Mouse (Mus musculus) lung, postnatal 10 days (tissue): Measurements from ENCODE around the gene Nodal.

Source experiments
- DNase-seq: peaks from one replicate; pipeline ENCODE4 v3.0.0; 2021

Nodal gene

DNA sequence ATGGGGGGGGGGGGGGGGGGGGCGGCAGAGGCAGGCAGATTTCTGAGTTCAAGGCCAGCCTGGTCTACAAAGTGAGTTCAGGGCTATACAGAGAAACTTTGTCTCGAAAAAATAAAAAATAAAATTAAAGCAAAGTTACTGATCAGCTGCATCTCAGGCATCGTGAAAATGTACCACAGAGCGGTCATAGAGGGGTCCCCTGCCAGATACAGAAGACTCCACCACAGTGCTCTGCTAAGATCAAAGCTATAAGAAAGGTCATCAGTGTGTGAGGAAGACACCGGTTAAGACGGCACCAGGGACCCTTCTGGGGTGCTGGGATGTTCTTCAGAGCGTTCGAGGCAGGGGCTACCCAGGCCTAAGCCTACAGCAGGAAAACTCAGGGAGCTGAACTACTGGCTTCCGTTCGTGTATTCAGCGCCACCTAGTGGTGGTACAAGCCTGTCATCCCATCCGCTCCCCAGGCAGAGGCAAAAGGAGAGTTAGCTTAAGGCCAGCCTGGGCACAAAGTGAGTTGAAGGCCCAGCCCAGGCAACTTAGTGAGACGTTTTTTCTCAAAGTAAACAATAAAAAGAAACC, 18.5 kb upstream of the Nodal start:
- DNase-seq = peak; percentile 88

DNA sequence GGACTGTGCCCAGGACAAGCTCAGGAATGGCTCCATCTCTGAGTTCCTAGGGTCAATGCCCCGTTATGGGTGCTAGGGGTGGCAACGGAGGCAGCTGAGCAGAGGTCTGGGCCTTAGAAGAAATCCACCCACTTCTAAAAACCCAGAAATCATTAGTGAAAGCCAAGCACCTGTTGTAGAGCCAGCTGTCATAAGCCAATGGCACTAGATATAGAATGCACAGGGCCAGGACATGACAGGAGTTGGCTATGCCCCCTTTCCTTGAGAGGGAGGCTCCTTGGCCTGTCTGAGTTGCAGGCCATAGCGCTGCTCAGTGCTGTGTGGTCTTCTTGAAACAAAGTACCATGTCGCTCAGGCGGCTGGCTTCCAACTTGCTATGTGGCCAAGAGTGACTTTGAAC, 17.4 kb upstream of the Nodal start:
- no peak for DNase-seq

DNA sequence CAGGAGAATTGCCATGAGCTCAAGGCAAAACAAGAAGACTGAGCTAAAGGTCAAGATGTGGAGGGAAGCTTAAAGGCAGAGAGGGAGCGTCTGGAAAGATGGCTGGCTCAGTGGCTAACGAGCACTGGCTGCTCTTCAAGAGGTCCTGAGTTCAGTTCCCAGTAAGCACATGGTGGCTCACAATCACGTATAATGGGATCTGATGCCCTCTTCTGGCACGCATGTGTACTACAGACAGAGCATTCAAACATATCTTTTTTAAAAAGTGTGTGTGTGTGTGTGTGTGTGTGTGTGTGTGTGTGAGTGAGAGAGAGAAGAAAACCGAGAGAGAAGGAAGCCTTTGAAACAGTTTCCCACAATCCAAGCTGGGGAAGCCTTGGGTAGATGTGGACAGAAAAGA, 15.3 kb upstream of the Nodal start:
- no peak for DNase-seq

DNA sequence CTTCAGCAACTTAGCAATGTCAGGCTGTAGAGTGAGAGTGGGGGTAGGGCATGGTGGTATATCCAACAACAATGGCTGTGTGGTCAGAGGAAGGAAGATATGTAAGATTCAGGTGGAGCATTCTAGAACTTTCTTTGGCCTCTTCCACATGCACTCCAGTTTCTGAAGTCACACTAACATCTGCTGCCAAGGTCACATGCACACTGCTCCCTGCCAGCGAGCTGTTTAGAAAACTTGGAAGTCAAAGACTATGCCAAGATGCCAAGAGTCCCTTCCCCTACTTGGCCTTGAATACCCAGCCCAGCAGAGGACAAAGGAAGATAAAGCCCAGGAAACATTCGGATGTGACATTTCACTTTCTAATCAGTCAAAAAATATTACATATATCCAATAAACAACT, 14.9 kb upstream of the Nodal start:
- DNase-seq = peak; percentile 40

DNA sequence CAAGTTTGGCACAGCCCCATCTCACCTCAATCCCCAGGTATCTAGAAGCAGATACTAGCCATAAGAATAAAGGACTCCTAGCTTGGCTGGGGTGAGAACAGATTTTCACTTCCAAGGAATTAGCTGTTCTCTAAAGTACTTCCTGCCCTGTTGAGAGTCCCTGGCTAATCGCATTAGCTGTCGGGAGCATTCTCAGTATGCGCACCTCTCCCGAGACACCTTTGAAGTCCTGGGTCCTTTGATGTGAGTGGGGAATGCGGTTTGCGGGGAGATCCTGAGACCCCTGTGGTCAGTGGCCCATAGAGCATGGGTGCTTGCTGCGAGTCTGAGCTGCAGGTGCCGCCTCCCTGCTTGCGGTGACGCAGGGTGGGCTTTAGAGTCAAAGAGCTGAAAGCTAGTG, 11.8 kb upstream of the Nodal start:
- DNase-seq = no peak

DNA sequence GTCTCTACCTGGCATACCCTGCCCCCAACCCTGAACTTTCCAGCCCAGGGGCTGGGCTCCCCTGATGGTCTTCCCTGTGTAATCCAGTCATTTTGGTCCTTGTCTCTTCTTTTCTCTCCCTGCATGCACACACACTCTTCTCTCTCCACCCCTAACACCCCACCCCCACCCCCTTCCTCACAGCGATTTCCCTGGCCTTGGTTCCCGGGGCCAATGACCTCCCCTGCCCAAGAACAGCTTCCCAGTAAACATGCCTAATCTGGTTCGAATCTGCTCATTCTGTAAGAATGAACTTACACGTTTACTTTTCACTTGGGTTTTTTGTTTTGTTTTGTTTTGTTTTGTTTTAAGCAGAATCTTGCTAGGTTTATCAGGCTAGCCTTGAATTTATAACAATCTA, 8.0 kb upstream of the Nodal start:
- DNase-seq = no peak

DNA sequence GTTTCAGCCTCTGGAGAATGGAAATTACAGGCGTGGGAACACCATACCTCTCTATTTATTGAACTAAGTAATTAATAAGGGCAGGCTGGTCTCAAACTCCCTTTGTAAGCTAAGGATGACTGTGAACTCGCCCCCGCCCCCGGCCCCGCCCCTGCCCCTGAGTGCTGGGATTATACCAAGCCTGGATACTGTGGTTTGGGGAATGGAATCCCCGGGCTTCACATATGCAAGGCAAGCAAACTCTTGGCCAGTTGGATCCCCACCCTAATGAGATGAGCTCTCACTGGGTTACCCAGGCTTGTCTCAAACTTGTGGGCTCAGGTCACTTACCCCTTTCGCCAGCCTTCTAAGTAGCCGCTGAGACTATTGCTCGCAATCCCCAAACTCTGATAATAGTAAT, 7.6 kb upstream of the Nodal start:
- no peak for DNase-seq

DNA sequence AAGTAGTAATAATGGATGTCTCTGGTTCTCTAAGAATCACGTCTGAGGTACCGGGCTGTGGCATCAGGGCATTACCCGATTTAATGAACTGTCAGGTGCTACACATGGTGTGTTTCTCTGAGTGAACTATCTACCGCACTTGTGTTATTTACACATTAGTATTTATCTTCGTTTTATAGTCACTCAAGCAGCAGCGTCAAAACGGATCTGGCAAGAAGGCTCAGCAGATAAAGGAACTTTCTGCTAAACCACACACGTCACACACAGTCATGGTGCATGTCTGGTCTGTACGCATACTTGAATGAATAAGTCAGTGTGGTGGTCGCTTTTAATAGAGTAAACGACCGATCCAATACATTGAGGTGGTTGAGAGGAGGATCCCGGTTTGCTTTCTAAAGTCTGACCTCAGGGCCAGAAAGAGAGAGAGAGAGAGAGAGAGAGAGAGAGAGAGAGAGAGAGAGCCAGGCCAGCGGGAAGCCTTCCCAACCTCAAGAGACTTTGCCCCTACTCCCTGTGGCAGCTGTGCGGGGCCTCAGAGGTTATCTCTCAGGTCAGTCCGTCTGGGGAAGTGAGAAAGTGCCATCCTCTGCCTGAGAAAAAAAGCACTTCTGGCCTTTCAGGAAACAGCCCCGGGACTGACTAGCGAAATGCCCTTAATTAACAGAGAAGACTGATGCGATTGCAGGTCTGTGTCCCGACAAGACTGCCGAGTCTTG, 4.7 kb upstream of the Nodal start:
- DNase-seq = no peak

DNA sequence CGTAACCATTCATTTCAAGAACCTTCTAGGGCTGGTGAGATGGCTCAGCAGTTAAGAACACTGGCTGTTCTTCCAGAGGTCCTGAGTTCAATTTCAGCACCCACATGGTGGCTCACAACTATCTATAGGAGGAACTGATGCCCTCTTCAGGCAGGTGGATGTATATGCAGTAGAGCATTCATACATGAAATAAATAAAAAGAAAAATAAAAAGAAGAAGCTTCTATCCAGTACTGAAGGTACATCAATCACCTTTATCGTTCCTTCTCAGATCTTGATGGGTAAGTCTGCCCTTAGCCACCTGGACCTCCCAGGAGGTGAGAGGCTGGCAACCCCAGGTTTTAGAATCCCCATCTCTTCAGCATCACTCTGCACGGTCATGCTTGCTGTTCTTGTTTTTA, 2.5 kb upstream of the Nodal start:
- no peak for DNase-seq

DNA sequence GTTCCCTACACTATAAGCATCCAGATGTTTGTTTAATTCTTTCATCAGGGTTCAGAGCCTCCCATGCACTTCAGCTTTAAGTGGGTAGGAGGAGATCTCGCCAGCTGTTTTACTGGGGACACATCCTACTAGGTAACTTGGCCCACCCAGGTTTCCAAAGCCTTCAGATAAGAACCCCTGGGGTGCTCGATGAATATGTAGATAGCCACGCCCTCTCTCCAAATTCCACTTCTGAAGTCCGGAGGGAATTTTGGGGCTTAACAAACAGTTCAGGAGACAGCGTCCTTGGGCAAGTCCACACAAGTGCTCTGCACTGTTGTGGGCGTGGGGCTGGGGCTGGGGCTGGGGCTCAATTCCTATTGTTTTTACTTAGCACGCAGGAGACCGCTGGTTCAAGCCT, 1.9 kb upstream of the Nodal start:
- no peak for DNase-seq

DNA sequence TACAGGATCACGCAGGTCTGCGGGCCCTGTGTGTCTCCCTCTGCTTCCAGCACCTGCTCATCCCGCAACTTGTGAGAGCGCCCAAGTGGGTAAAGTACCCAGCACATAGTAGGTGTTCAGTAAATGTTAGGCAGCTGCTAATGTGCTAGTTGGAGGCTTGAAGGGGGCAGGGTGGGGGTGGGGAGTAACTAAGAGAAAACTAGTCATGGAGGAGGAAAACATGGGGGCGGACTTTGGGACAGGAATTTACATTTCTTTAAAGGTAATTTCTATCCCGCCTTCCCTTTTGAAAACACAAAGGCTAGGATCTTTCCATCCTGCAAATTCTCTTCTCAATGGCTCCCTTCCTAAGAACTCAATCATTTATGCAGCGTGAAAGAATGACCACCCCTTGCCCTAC, 1.2 kb upstream of the Nodal start:
- DNase-seq = no peak

DNA sequence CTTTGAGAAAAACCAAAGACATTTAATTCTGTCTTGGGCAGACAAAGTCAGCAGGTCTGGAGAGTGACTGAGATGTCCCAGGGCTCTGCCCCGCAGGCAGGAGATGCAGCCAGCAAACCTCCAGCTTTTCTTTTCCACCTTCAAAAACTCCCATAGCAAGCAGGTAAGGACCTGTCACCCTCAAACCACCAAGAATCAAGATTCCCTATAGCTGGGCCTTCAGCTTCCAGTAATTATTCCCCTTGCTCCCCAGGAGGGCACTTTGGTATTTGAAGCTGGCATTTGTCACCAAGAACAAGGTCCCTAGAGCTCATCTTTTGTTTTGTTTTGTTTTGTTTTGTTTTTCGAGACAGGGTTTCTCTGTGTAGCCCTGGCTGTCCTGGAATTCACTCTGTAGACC, 726 bp upstream of the Nodal start:
- DNase-seq = no peak

DNA sequence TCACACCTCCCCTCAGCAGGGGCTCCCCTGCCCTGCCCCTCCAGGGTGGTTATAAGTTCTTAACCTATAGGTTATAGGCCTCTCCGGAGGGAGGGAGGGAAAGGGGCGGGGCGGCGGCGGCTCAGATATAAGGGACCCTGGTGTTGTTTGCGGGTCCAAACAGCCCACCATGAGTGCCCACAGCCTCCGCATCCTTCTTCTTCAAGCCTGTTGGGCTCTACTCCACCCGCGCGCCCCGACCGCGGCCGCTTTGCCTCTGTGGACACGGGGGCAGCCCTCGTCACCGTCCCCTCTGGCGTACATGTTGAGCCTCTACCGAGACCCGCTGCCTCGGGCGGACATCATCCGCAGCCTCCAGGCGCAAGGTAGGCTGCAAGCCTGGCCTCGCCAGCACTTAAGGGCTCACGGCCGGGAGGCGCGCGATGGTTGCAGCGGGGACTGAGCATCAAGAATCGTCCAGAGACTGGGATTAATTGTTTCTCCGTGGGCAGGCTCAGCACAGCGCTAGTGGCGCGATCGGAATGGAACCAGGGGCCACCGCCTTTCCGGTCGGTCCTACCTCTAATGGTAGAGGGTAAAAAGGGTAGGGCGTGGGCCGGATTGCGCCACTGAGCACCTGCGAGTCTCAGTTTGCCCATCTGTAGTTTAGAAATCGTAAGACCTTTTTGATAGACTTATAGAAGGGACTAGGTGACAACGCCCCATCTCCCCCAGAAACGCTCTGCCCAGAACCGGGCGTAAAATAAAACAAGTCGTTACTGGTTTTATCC, 544 bp downstream of the Nodal start:
- DNase-seq = peak; percentile 21

DNA sequence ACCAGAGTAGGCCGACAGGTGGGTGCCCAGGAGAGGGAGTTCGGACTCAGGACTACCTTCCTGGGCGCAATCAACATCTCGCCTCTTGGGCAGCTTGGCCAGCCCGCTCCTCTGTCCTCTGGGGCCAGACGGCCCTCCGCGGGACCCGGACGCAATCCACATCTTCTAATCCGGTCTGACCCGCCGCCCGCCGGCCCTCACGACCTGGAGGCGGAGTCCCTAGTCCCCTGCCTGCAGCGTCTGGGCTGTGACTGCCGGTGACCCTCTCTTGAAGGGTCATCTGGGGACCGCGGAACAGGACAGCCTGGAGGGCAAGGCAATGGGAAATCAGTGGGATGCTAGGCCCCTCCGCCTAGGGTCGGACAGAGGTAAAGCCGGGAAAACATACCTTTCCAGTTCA, 1.4 kb downstream of the Nodal start:
- DNase-seq = peak; percentile 25

DNA sequence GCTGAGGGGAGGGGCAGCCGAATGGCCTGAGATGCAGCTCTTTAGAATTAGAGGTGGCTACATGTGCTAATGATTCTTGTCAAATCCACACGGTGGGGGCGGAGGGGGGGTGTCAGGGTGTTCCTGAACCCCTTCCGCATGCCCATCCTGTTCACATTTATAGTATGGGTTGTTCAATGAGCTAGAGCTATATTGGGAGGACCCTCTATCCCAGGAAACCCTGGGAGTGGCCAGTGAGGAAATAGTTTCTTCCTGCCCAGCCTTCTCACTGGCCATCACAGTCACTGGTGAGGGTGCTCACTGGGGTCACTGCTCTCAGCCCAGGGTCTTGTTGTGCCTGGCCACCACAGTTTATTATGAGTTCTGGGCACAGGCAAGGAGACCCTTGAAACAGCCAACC, 2.2 kb downstream of the Nodal start:
- peak; percentile 35 for DNase-seq

DNA sequence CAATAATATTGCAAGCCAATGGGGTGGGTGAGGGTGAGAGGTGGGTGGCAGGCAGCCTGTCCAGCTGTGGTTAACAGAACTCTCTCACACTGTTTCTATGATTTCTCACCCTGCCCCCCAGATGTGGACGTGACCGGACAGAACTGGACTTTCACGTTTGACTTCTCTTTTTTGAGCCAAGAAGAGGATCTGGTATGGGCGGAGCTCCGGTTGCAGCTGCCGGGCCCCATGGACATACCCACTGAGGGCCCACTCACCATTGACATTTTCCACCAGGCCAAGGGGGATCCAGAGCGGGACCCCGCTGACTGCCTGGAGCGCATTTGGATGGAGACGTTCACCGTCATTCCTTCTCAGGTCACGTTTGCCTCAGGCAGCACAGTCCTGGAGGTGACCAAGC, 5.1 kb downstream of the Nodal start:
- peak; percentile 15 for DNase-seq

DNA sequence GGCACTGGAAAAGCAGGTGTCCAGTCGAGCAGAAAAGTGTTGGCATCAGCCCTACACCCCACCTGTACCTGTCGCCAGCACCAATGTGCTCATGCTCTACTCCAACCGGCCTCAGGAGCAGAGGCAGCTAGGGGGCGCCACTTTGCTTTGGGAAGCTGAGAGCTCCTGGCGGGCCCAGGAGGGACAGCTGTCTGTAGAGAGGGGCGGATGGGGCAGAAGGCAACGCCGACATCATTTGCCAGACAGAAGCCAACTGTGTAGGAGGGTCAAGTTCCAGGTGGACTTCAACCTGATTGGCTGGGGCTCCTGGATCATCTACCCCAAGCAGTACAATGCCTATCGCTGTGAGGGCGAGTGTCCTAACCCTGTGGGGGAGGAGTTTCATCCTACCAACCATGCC, 5.5 kb downstream of the Nodal start:
- DNase-seq = peak; percentile 52

DNA sequence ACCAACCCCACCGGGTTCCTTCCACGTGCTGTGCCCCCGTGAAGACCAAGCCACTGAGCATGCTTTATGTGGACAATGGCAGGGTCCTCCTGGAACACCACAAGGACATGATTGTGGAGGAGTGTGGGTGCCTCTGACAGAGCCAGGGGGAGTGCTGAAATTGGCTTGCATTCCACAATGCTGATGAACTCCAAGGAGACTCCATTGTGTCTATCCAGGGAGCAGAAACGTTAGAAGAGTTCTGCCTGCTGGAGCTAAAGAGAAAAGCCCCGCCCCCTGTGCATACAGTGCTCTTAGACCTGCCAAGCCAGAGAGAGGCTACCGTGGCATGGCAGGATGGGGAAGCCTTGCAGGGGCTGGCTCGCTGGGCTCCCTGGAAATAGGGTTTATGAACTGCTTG, 6.7 kb downstream of the Nodal start:
- DNase-seq = peak; percentile 27

DNA sequence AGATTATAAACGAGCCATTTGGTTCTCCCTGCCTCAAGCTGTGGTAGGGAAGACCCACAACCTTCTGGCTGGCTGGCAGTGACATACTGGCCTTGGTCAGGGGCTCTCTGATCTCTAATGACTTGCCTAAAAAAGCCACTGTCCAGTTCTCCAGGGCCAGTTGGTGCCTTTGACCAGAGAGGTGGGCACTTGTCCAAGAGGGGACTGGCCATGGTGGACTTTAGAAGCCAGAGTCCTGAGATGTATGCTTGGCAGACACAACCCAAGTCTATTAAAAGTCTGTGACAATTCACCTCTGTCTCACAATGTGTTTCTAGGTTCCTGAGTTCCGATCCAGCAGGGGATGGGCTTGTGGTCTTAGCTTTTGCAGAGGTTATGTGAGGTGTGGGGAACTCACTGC, 7.3 kb downstream of the Nodal start:
- peak; percentile 18 for DNase-seq

DNA sequence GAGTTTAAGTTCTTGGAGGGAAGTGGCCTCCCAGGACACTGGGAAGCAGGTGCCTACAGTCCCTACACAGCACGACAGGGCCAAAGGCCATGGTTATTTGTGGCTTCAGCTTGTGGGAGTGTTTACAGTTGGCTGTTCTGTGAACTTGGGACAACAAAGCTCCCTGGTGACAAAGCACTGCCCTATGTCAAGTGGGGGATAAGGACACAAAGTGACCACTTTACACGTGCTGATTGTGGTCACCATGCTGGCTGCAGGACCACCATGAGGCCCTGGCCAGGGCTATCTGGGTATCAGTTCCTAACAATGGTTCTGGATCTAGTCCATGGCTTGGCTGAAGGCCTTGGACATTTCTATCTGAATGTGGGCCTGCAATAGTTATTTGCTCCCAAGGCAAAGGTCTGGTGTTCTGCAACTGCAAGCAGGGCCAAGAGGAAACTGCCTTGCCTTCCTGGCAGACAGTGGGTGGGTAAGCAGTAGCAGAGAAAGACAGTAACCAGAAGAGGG, 8.5 kb downstream of the Nodal start:
- peak; percentile 49 for DNase-seq

DNA sequence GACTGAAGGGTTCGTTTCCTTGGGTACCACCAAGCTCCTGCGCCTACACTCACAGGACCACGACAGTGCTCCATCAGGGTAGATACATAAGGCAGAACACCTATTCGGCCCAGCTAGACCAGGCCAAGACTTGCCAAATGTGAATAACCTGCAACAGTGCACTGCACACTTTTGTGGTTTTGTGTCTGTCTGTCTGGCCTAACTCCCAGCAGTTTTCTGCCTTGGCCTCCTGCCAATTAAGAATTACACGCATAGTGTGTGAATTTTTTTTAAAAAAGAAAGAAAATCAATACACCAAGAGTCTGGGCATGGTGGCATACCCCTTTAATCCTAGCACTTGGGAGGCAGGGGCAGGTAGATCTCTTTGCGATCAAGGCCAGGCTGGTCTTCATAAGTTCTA, 10.2 kb downstream of the Nodal start:
- DNase-seq = no peak

DNA sequence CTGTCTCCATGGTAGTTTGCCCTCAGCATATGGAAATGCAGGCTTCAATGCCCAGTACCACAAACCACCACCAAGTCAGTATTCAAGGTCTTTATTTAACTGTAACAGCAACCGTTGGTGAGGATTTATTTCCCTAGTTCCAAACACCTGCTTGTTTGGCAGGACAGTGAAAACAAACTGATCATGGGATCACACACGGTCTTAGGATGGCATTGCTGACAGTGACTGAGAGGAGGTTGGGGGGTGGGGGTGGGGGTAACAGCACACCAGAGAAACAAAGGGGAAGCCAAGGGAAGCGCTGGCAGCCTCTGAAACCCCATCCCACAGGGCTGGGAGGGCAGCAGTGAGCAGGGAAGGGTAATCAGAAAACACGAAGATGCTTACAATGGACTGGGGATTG, 10.6 kb downstream of the Nodal start:
- no peak for DNase-seq

DNA sequence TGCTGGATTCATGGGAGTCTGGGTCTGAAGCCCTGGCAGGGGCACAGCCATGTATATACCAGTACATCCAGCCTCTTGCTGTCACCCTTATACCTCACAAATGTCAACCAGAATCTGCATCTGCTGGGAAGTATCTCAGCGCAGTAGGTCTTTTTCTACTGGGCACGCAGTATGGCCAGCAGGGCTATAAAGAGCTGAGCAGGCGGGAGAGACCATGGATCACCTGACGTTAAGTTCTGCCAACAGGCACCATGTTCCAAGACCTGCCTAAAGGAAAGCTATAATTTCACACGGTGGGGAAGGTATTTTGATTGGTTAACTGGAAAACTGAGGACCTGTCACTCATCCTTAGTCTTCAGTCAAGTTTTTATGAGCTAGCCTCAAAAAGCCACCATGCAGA, 11.3 kb downstream of the Nodal start:
- DNase-seq = no peak

DNA sequence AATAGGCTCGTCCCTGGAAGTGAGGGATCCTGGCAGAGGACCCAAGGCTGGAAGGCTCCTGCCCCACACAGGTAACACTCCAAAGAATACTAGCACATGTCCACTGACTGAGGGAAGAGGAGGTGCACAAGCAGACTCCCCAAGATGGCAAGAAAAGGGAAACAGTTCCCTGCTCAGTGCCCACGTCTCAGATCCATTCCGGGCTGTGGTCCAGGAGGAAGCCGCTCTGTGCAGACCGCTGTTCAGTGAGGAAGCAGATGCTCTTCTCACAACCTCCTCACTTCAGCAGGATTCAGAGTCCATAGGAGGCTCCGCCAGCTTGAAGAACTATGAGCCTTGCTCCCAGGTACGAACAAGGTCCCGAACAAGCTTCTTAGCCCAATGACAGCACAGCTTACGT, 13.6 kb downstream of the Nodal start:
- DNase-seq = no peak
